ENCODE assay signal across 8 mouse cellular contexts in genomic region chrX:106603386-106603785, GRCm38 (mm10). TPM values are rescaled to one million over a fixed set of nuclear protein-coding genes. Genes with fewer than 3 reads are reported as not detected.
A peak's percentile ranks its signal among the peaks of the same experiment; 100 is the strongest.
DNase-seq lines count a peak whose midpoint lies in the region; ATAC-seq and TF ChIP-seq lines count a peak whose summit lies in the region.
"Had no signal": no experiment of that assay in that cellular context is flagged by ENCODE, and none has a peak within 500 bp of the region (broad histone marks: within the 10 kb centered on the region; RNA-seq: fewer than 3 reads in every experiment).

Cysltr1 (minus strand) TSS chrX:106603679.

- no peaks in the 10 kb centered on the region for H3K4me1 ChIP-seq in ES-E14 (ENCODE audit: control insufficient read depth in 2 of 2, insufficient read depth in 2 of 2, low read length in 2 of 2, poor library complexity in 1 of 2)
- no peaks in the 10 kb centered on the region for H3K4me1 ChIP-seq in bone marrow, adult 2 months (ENCODE audit: control insufficient read depth, insufficient read depth, low read length)
- H3K4me1 ChIP-seq in heart, postnatal 0 days (ENCODE audit: control insufficient read depth, insufficient read depth), result no peaks in the 10 kb centered on the region
- no peaks in the 10 kb centered on the region for H3K4me1 ChIP-seq in limb, embryonic 13.5 days
- H3K4me1 ChIP-seq in midbrain, embryonic 16.5 days (ENCODE audit: control insufficient read depth, insufficient read depth, low read length), result no peaks in the 10 kb centered on the region

- 11% methylated on average over 6 of the region's 6 CpGs for whole genome bisulfite sequencing in bone marrow, adult 2 months
- 25% methylated on average over 6 of the region's 6 CpGs for WGBS in heart, postnatal 0 days
- 13% methylated on average over 6 of the region's 6 CpGs for WGBS in limb, embryonic 13.5 days
- WGBS in midbrain, embryonic 16.5 days, result 25% methylated on average over 6 of the region's 6 CpGs

- no peaks in the 10 kb centered on the region for H3K9me3 ChIP-seq in ES-E14 (ENCODE audit: control insufficient read depth, insufficient read depth, low read depth, low read length)
- H3K9me3 ChIP-seq in heart, postnatal 0 days (replicated peaks; ENCODE audit: control insufficient read depth, low read length), result no peaks in the 10 kb centered on the region
- no peaks in the 10 kb centered on the region for H3K9me3 ChIP-seq in limb, embryonic 13.5 days
- no peaks in the 10 kb centered on the region for H3K9me3 ChIP-seq in midbrain, embryonic 16.5 days (replicated peaks; ENCODE audit: control insufficient read depth, low read length, poor library complexity, severe bottlenecking)

- no peak for DNase-seq in ES-E14 (ENCODE audit: low read depth, low spot score)
- DNase-seq in heart, postnatal 0 days (ENCODE audit: low spot score), result no peak
- DNase-seq in spleen, adult 18-20 months, result no peak
- DNase-seq in gastrocnemius, postnatal 10 days, result no peak

- 0 out of 2 replicates have a peak within 1 kb of the TSS, but pooled peaks have one; percentile 4 for H3K27ac ChIP-seq in ES-E14 (ENCODE audit: insufficient read depth, low read depth, low read length, poor library complexity, severe bottlenecking)
- no peak within 1 kb of the TSS for H3K27ac ChIP-seq in bone marrow, adult 2 months (ENCODE audit: control insufficient read depth, insufficient read depth, low read depth, low read length, poor library complexity)
- 0 out of 2 replicates have a peak within 1 kb of the TSS, but pooled peaks have one; percentile 3 for H3K27ac ChIP-seq in heart, postnatal 0 days (ENCODE audit: low read depth)
- no peak within 1 kb of the TSS for H3K27ac ChIP-seq in limb, embryonic 13.5 days
- no peak within 1 kb of the TSS for H3K27ac ChIP-seq in midbrain, embryonic 16.5 days (ENCODE audit: low read length)

- no peak for TF ChIP-seq CTCF in bone marrow, adult 2 months (IDR thresholded peaks at IDR 0.05; ENCODE audit: control insufficient read depth, insufficient read depth, low read length)
- no peak for TF ChIP-seq CTCF in heart, postnatal 0 days (IDR thresholded peaks at IDR 0.05; ENCODE audit: low read depth)

- TF ChIP-seq EP300 in heart, postnatal 0 days (IDR thresholded peaks at IDR 0.05; ENCODE audit: low read depth), result no peak

- H3K36me3 ChIP-seq in ES-E14 (ENCODE audit: control insufficient read depth, insufficient read depth, low read length, poor library complexity, severe bottlenecking), result no peaks in the 10 kb centered on the region
- no peaks in the 10 kb centered on the region for H3K36me3 ChIP-seq in heart, postnatal 0 days (replicated peaks; ENCODE audit: control insufficient read depth, insufficient read depth, low read length)
- no peaks in the 10 kb centered on the region for H3K36me3 ChIP-seq in limb, embryonic 13.5 days
- no peaks in the 10 kb centered on the region for H3K36me3 ChIP-seq in midbrain, embryonic 16.5 days (ENCODE audit: control insufficient read depth, insufficient read depth, low read length)

- peak within 1 kb of the TSS; percentile 45 for H3K4me2 ChIP-seq in heart, postnatal 0 days (ENCODE audit: low read depth, low read length)
- peak within 1 kb of the TSS; percentile 47 for H3K4me2 ChIP-seq in limb, embryonic 13.5 days (replicated peaks)
- peak within 1 kb of the TSS; percentile 10; the same call in 1 of the 2 replicates for H3K4me2 ChIP-seq in midbrain, embryonic 16.5 days (ENCODE audit: low read length)

- TF ChIP-seq POLR2A in bone marrow, adult 2 months (IDR thresholded peaks at IDR 0.05; ENCODE audit: borderline replicate concordance, control insufficient read depth, low read depth, low read length), result no peak

- H3K9ac ChIP-seq in ES-E14 (ENCODE audit: insufficient read depth, low read depth, low read length, poor library complexity, severe bottlenecking), result no peak within 1 kb of the TSS
- no peak within 1 kb of the TSS for H3K9ac ChIP-seq in heart, postnatal 0 days (replicated peaks; ENCODE audit: low read depth, low read length)
- H3K9ac ChIP-seq in limb, embryonic 13.5 days, result no peak within 1 kb of the TSS
- no peak within 1 kb of the TSS for H3K9ac ChIP-seq in midbrain, embryonic 16.5 days (ENCODE audit: low read depth, low read length)

- ATAC-seq in heart, postnatal 0 days (ENCODE audit: insufficient read depth, low read depth), result no peak
- ATAC-seq in limb, embryonic 13.5 days (ENCODE audit: low FRiP score, low read depth), result no peak
- no peak for ATAC-seq in midbrain, embryonic 16.5 days

- in situ Hi-C loops in ES-E14 (cut with MboI; ENCODE audit: low sequenced_read_pairs in 2 of 2, unreplicated experiment in 2 of 2), result no loop called here

- H3K4me3 ChIP-seq in ES-E14 (ENCODE audit: insufficient read depth in 1 of 2, low read depth in 1 of 2, low read length in 2 of 2, poor library complexity in 1 of 2, severe bottlenecking in 1 of 2), result no peak within 1 kb of the TSS
- peak within 1 kb of the TSS; percentile 24 for H3K4me3 ChIP-seq in bone marrow, adult 2 months (replicated peaks; ENCODE audit: control insufficient read depth, low read depth, low read length)
- peak within 1 kb of the TSS; percentile 22; the same call in 1 of the 2 replicates for H3K4me3 ChIP-seq in heart, postnatal 0 days (ENCODE audit: low read depth, low read length)
- H3K4me3 ChIP-seq in limb, embryonic 13.5 days, result peak within 1 kb of the TSS; percentile 8; the same call in 1 of the 2 replicates
- H3K4me3 ChIP-seq in midbrain, embryonic 16.5 days (ENCODE audit: low read depth, low read length), result no peak within 1 kb of the TSS
- H3K4me3 ChIP-seq: erythroblast, embryonic 14.5 days had no signal

- H3K27me3 ChIP-seq in heart, postnatal 0 days (ENCODE audit: control insufficient read depth, insufficient read depth, low read length), result no peaks in the 10 kb centered on the region
- peaks cover 11% of the 10 kb centered on the region; the same call in 1 of the 2 replicates for H3K27me3 ChIP-seq in limb, embryonic 13.5 days
- no peaks in the 10 kb centered on the region; the same call in 1 of the 2 replicates for H3K27me3 ChIP-seq in midbrain, embryonic 16.5 days (ENCODE audit: control insufficient read depth, insufficient read depth, low read depth, low read length)

TF ChIP-seq in ES-E14, 5 proteins besides CTCF, POLR2A, EP300 and RAD21:
- TF ChIP-seq ZNF384 (IDR thresholded peaks at IDR 0.05; ENCODE audit: low read depth, low read length) (no peak), CHD2 (IDR thresholded peaks at IDR 0.05; ENCODE audit: low read depth, low read length) (no peak), MAFK (IDR thresholded peaks at IDR 0.05; ENCODE audit: insufficient read depth, low read depth, low read length) (no peak), ZC3H11A (IDR thresholded peaks at IDR 0.05; ENCODE audit: borderline replicate concordance, low read depth, low read length) (no peak), HCFC1 (IDR thresholded peaks at IDR 0.05; ENCODE audit: borderline replicate concordance, insufficient read depth, low read length) (no peak)

RNA-seq across cellular contexts. Expression of gene Cysltr1, which starts in this region (rescaled TPM):
- total RNA-seq in ES-E14 (2012; rRNA removed), result 1.6 and 1.8 TPM in 2 replicates
- polyA plus RNA-seq in bone marrow, adult 2 months (2011; ENCODE audit: insufficient read depth, insufficient read length, low replicate concordance, missing spikeins), result 1.4 TPM in 1 of 2 replicates, not detected in the other
- 0.08 and 0.35 TPM in 2 replicates for total RNA-seq in heart, postnatal 0 days (2014; rRNA removed; ENCODE audit: low replicate concordance)
- polyA plus RNA-seq in heart, postnatal 0 days (2015; fragmentation: Nextera tagmentation; extraction: Ambion mirVana), result 1.5 and 1.7 TPM in 2 replicates
- 1.3 and 1.9 TPM in 2 replicates for polyA plus RNA-seq in limb, embryonic 13.5 days (2015; fragmentation: Nextera tagmentation; extraction: Ambion mirVana)
- 0.39 and 0.74 TPM in 2 replicates for polyA plus RNA-seq in midbrain, embryonic 16.5 days (2015; fragmentation: Nextera tagmentation; extraction: Ambion mirVana)
- 1 to 10 TPM in 1 of 2 experiments, under 1 TPM in 1; 0.75 to 1.5 TPM for total RNA-seq in gastrocnemius, postnatal 10 days (2021)
- polyA plus RNA-seq: erythroblast, embryonic 14.5 days had no signal

Comparison
In these comparisons a context has a peak if more than half of its experiments do, and no peak if none do; other contexts are left out.
1. H3K27ac ChIP-seq: peak in ES-E14 (single experiment) and heart, postnatal 0 days (single experiment); none in bone marrow, adult 2 months (single experiment), limb, embryonic 13.5 days (single experiment) and midbrain, embryonic 16.5 days (single experiment).
2. H3K4me3 ChIP-seq: peak in bone marrow, adult 2 months (single experiment), heart, postnatal 0 days (single experiment) and limb, embryonic 13.5 days (single experiment); none in ES-E14 (0 of 2) and midbrain, embryonic 16.5 days (single experiment).
3. Peak in every context shown above with its lines, with median percentiles within 50 percentile points of each other: H3K4me2 ChIP-seq.